Comparison of ENCODE assay signal across 13 mouse cellular contexts in genomic region chr2:91835031-91835430, GRCm38 (mm10).
A peak's percentile ranks its signal among the peaks of the same experiment; 100 is the strongest.
DNase-seq lines count a peak whose midpoint lies in the region; ATAC-seq and TF ChIP-seq lines count a peak whose summit lies in the region.
"Had no signal": no experiment of that assay in that cellular context is flagged by ENCODE, and none has a peak within 500 bp of the region (broad histone marks: within the 10 kb centered on the region; RNA-seq: fewer than 3 reads in every experiment).

No protein-coding gene starts in this region.

- ATAC-seq in G1E (ENCODE audit: extremely low read depth, insufficient number of reproducible peaks, low FRiP score, poor library complexity, severe bottlenecking) = peak; percentile 57; the same call in 1 of the 2 replicates
- ATAC-seq in inflammation-experienced regulatory T-cells, adult 6 months = peak; percentile 95
- ATAC-seq in neutrophil, adult 5-6 weeks (ENCODE audit: extremely low read depth, insufficient number of reproducible peaks, low FRiP score, poor library complexity, severe bottlenecking) = peak; percentile 36; the same call in 1 of the 2 replicates

- peaks cover 7% of the 10 kb centered on the region for H3K4me1 ChIP-seq in G1E (ENCODE audit: insufficient read depth, low read depth, low read length)
- H3K4me1 ChIP-seq: neural tube, embryonic 12.5 days had no signal

- intact Hi-C loops in gastrocnemius, adult 2 months (cut with DNase I) = no loop called here
- intact Hi-C loops in left cerebral cortex, postnatal 10 days (cut with DNase I) = no loop called here

- no peaks in the 10 kb centered on the region for H3K9me3 ChIP-seq in G1E (replicated peaks)
- H3K9me3 ChIP-seq: neural tube, embryonic 12.5 days had no signal

- peaks cover 36% of the 10 kb centered on the region for H3K36me3 ChIP-seq in G1E (replicated peaks)
- H3K36me3 ChIP-seq: neural tube, embryonic 12.5 days had no signal

- no peaks in the 10 kb centered on the region for H3K27me3 ChIP-seq in G1E (ENCODE audit: insufficient read depth, low read length)
- H3K27me3 ChIP-seq: neural tube, embryonic 12.5 days had no signal

- H3K4me3 ChIP-seq in gastrocnemius, adult 2 months = no peak overlapping the region
- no peak overlapping the region for H3K4me3 ChIP-seq in G1E (ENCODE audit: low read depth, low read length)
- H3K4me3 ChIP-seq: neural tube, embryonic 12.5 days had no signal

- H3K27ac ChIP-seq in gastrocnemius, adult 2 months = peak overlapping the region; percentile 74
- H3K27ac ChIP-seq: kidney, postnatal 0 days; neural tube, embryonic 12.5 days had no signal

- DNase-seq in gastrocnemius, adult 2 months = no peak
- no peak for DNase-seq in gastrocnemius, adult 8-10 months (ENCODE audit: low spot score in 2 of 2)
- no peak for DNase-seq in G1E (ENCODE audit: low spot score)
- DNase-seq in left cerebral cortex, postnatal 10 days (ENCODE audit: extremely low spot score in 1 of 2, low spot score in 2 of 2) = no peak
- DNase-seq in right cerebral cortex, postnatal 10 days (ENCODE audit: low spot score in 2 of 2) = no peak
- no peak for DNase-seq in lung, postnatal 14 days
- DNase-seq: cerebellum, adult 8-10 months; lung, postnatal 36 days; right cerebral cortex, postnatal 4 days had no signal

- TF ChIP-seq CTCF in gastrocnemius, adult 2 months (IDR thresholded peaks at IDR 0.05) = no peak
- TF ChIP-seq CTCF in G1E (IDR thresholded peaks at IDR 0.05; ENCODE audit: low read depth, low read length) = no peak

Comparison
In these comparisons a context has a peak if more than half of its experiments do, and no peak if none do; other contexts are left out.
1. ATAC-seq: peak in every context shown above with its lines; median percentile 95 in inflammation-experienced regulatory T-cells, adult 6 months; 57 in G1E; 36 in neutrophil, adult 5-6 weeks.